Mouse (Mus musculus) stomach, embryonic 15.5 days (tissue): ENCODE measurements at regions not wholly inside any gene's neighbourhood (a gene's known extent, or its start where the extent isn't known, plus 50 kb on each side); places are given as distances from the start of the nearest gene placed in this dataset.

Experiments
- ATAC-seq: fragments of 200-750 bp; cut with Nextera tagmentation; 2 replicates; pipeline ENCODE4 v1.8.0; 2017; ENCODE audit warnings: low read depth, moderate number of reproducible peaks, moderate TSS enrichment; ENCODE audit not compliant: insufficient read depth, low FRiP score
- H3K27ac ChIP-seq: fragments of 300-500 bp; sonication (generic); 2 replicates; pipeline ENCODE4 v1.5.1; 2015; ENCODE audit warnings: mild to moderate bottlenecking, inconsistent platforms
- H3K27me3 ChIP-seq: fragments of 300-500 bp; sonication (generic); replicated peaks from 2 replicates; pipeline ENCODE4 v1.6.1; 2015; ENCODE audit warnings: inconsistent platforms
- H3K36me3 ChIP-seq: fragments of 300-500 bp; sonication (generic); 2 replicates; pipeline ENCODE4 v1.6.1; 2015; ENCODE audit warnings: inconsistent platforms
- H3K4me1 ChIP-seq: fragments of 300-500 bp; sonication (generic); 2 replicates; pipeline ENCODE4 v1.6.1; 2015; ENCODE audit warnings: inconsistent platforms
- H3K4me2 ChIP-seq: fragments of 300-500 bp; sonication (generic); 2 replicates; pipeline ENCODE4 v1.6.1; 2015; ENCODE audit warnings: mild to moderate bottlenecking, inconsistent platforms
- H3K4me3 ChIP-seq: fragments of 300-500 bp; sonication (generic); replicated peaks from 2 replicates; pipeline ENCODE4 v1.5.1; 2015; ENCODE audit warnings: inconsistent platforms
- H3K9ac ChIP-seq: fragments of 300-500 bp; sonication (generic); 2 replicates; pipeline ENCODE4 v1.6.1; 2015; ENCODE audit warnings: inconsistent platforms
- H3K9me3 ChIP-seq: fragments of 300-500 bp; sonication (generic); 2 replicates; pipeline ENCODE4 v1.6.1; 2016; ENCODE audit warnings: inconsistent platforms
- WGBS: fragments of 180-500 bp; shearing (Covaris S2); methylation state at CpG from one replicate; pipeline ENCODE4 v1.1.7; 2015; 5-methylcytosine and 5-hydroxymethylcytosine counted together

GRCm38 (mm10) chr13:44502612-44503256 lies 226.5 kb upstream of the Jarid2 start:
- H3K4me1 ChIP-seq = peaks cover 10% of the 10 kb centered on the region
- no peak overlapping the region for H3K4me3 ChIP-seq
- 37% methylated on average over 10 of the region's 10 CpGs for WGBS
- no peaks in the 10 kb centered on the region for H3K36me3 ChIP-seq
- H3K9me3 ChIP-seq = no peaks in the 10 kb centered on the region
- ATAC-seq = no peak
- H3K4me2 ChIP-seq = no peak overlapping the region
- H3K9ac ChIP-seq = no peak overlapping the region
- H3K27me3 ChIP-seq = no peaks in the 10 kb centered on the region
- H3K27ac ChIP-seq = peak overlapping the region; percentile 55

GRCm38 (mm10) chr13:44503257-44503950 lies 225.9 kb upstream of the Jarid2 start:
- H3K27ac ChIP-seq = peak overlapping the region; percentile 55
- H3K4me1 ChIP-seq = peaks cover 10% of the 10 kb centered on the region
- H3K4me3 ChIP-seq = no peak overlapping the region
- no peaks in the 10 kb centered on the region for H3K27me3 ChIP-seq
- H3K9me3 ChIP-seq = no peaks in the 10 kb centered on the region
- H3K4me2 ChIP-seq = no peak overlapping the region
- peak; percentile 57; the same call in 1 of the 2 replicates for ATAC-seq
- WGBS = 51% methylated on average over 15 of the region's 15 CpGs
- H3K9ac ChIP-seq = no peak overlapping the region
- H3K36me3 ChIP-seq = no peaks in the 10 kb centered on the region

GRCm38 (mm10) chr13:44504455-44504854 lies 224.8 kb upstream of the Jarid2 start:
- no peak overlapping the region for H3K9ac ChIP-seq
- H3K4me2 ChIP-seq = no peak overlapping the region
- no peaks in the 10 kb centered on the region for H3K36me3 ChIP-seq
- no peaks in the 10 kb centered on the region for H3K27me3 ChIP-seq
- H3K9me3 ChIP-seq = no peaks in the 10 kb centered on the region
- no peak overlapping the region for H3K27ac ChIP-seq
- 74% methylated on average over 6 of the region's 6 CpGs for WGBS
- no peak overlapping the region for H3K4me3 ChIP-seq
- peaks cover 10% of the 10 kb centered on the region for H3K4me1 ChIP-seq
- ATAC-seq = no peak

- no peak for ATAC-seq
- Histone ChIP-seq H3K36me3 (no peaks in the 10 kb centered on the region), H3K9ac (no peak overlapping the region), H3K4me2 (no peak overlapping the region), H3K27me3 (no peaks in the 10 kb centered on the region), H3K4me1 (peaks cover 5% of the 10 kb centered on the region), H3K4me3 (no peak overlapping the region), H3K27ac (no peak overlapping the region), H3K9me3 (no peaks in the 10 kb centered on the region)
- WGBS = 45% methylated on average over 5 of the region's 5 CpGs
Observed at GRCm38 (mm10) chr13:44506975-44507374, 222.3 kb upstream of the Jarid2 start.

- H3K9me3 ChIP-seq = no peaks in the 10 kb centered on the region
- H3K27ac ChIP-seq = no peak overlapping the region
- ATAC-seq = no peak
- no peak overlapping the region for H3K4me3 ChIP-seq
- no peak overlapping the region for H3K9ac ChIP-seq
- no peaks in the 10 kb centered on the region for H3K4me1 ChIP-seq
- H3K36me3 ChIP-seq = no peaks in the 10 kb centered on the region
- whole genome bisulfite sequencing = 30% methylated on average over 11 of the region's 11 CpGs
- H3K27me3 ChIP-seq = no peaks in the 10 kb centered on the region
- no peak overlapping the region for H3K4me2 ChIP-seq
Observed at GRCm38 (mm10) chr13:44509526-44510159, 219.6 kb upstream of the Jarid2 start.

- WGBS = 58% methylated on average over 13 of the region's 13 CpGs
- no peak for ATAC-seq
- no peak overlapping the region for H3K4me3 ChIP-seq
- no peaks in the 10 kb centered on the region for H3K27me3 ChIP-seq
- no peaks in the 10 kb centered on the region for H3K4me1 ChIP-seq
- H3K27ac ChIP-seq = no peak overlapping the region
- H3K4me2 ChIP-seq = no peak overlapping the region
- H3K9me3 ChIP-seq = no peaks in the 10 kb centered on the region
- H3K36me3 ChIP-seq = no peaks in the 10 kb centered on the region
- no peak overlapping the region for H3K9ac ChIP-seq
Observed at GRCm38 (mm10) chr13:44513378-44514285, 215.6 kb upstream of the Jarid2 start.

GRCm38 (mm10) chr13:44514636-44515158 lies 214.6 kb upstream of the Jarid2 start:
- no peaks in the 10 kb centered on the region for H3K27me3 ChIP-seq
- ATAC-seq = no peak
- no peak overlapping the region for H3K27ac ChIP-seq
- H3K9me3 ChIP-seq = no peaks in the 10 kb centered on the region
- no peaks in the 10 kb centered on the region for H3K36me3 ChIP-seq
- WGBS = 60% methylated on average over 5 of the region's 5 CpGs
- H3K4me3 ChIP-seq = no peak overlapping the region
- no peak overlapping the region for H3K4me2 ChIP-seq
- H3K4me1 ChIP-seq = no peaks in the 10 kb centered on the region
- H3K9ac ChIP-seq = no peak overlapping the region

- Histone ChIP-seq H3K9ac (no peak overlapping the region), H3K9me3 (no peaks in the 10 kb centered on the region), H3K36me3 (no peaks in the 10 kb centered on the region), H3K27me3 (no peaks in the 10 kb centered on the region), H3K4me1 (no peaks in the 10 kb centered on the region), H3K4me2 (no peak overlapping the region), H3K4me3 (no peak overlapping the region), H3K27ac (no peak overlapping the region)
- WGBS = 58% methylated on average over 4 of the region's 4 CpGs
- ATAC-seq = no peak
Observed at GRCm38 (mm10) chr13:44516863-44517262, 212.4 kb upstream of the Jarid2 start.

GRCm38 (mm10) chr13:44517312-44517711 lies 212.0 kb upstream of the Jarid2 start:
- no peaks in the 10 kb centered on the region for H3K4me1 ChIP-seq
- H3K27ac ChIP-seq = no peak overlapping the region
- H3K4me2 ChIP-seq = no peak overlapping the region
- H3K9me3 ChIP-seq = no peaks in the 10 kb centered on the region
- no peak overlapping the region for H3K9ac ChIP-seq
- no peaks in the 10 kb centered on the region for H3K36me3 ChIP-seq
- 80% methylated on average over 9 of the region's 9 CpGs for WGBS
- no peaks in the 10 kb centered on the region for H3K27me3 ChIP-seq
- no peak overlapping the region for H3K4me3 ChIP-seq
- ATAC-seq = no peak

- Histone ChIP-seq H3K4me1 (no peaks in the 10 kb centered on the region), H3K4me3 (no peak overlapping the region)
- no peak for ATAC-seq
Observed at GRCm38 (mm10) chr13:44518215-44518614, 211.1 kb upstream of the Jarid2 start.

GRCm38 (mm10) chr13:44523516-44523915 lies 205.8 kb upstream of the Jarid2 start:
- Histone ChIP-seq H3K4me1 (no peaks in the 10 kb centered on the region), H3K9ac (no peak overlapping the region), H3K27me3 (no peaks in the 10 kb centered on the region), H3K4me2 (no peak overlapping the region), H3K27ac (no peak overlapping the region), H3K9me3 (no peaks in the 10 kb centered on the region), H3K36me3 (no peaks in the 10 kb centered on the region), H3K4me3 (no peak overlapping the region)
- ATAC-seq = no peak
- WGBS = 54% methylated on average over 4 of the region's 4 CpGs

More at GRCm38 (mm10) chr13:44518215-44518614, 211.1 kb upstream of the Jarid2 start:
- H3K27ac ChIP-seq = no peak overlapping the region
- H3K36me3 ChIP-seq = no peaks in the 10 kb centered on the region
- no peaks in the 10 kb centered on the region for H3K27me3 ChIP-seq
- H3K9ac ChIP-seq = no peak overlapping the region
- 91% methylated on average over 4 of the region's 4 CpGs for WGBS
- H3K4me2 ChIP-seq = no peak overlapping the region
- no peaks in the 10 kb centered on the region for H3K9me3 ChIP-seq
